Mouse (Mus musculus): ENCODE results near the gene Krt25. TPM values are rescaled to one million over a fixed set of nuclear protein-coding genes. Genes with fewer than 3 reads are reported as not detected.

Krt25 gene
- total RNA-seq (2023), result not detected

GRCm38 (mm10) chr11:99322851-99323250, at the start of gene Krt25:
Krt25 (minus strand) TSS chr11:99322951.

GRCm38 (mm10) chr11:99351004-99351403, 28.3 kb upstream of the Krt25 start, which contains the start of gene Krt27:
Krt27 (minus strand) TSS chr11:99351104.

GRCm38 (mm10) chr11:99337866-99338265, 15.1 kb upstream of the Krt25 start, which contains the start of gene Krt26:
Krt26 (minus strand) TSS chr11:99337966.

GRCm38 (mm10) chr11:99284833-99285312, 37.9 kb downstream of the Krt25 start, which contains the start of gene Krt24:
Krt24 (minus strand) TSS chr11:99285262.

Other genes starting within 250 kb of the Krt25 start
- gene Tns4, start 233.6 kb downstream of the Krt25 start, total RNA-seq (2023), result 1 to 10 TPM; 3.1 to 5.6 TPM
- gene Ccr7, start 167.9 kb downstream of the Krt25 start, total RNA-seq (2023), result under 1 TPM; 0.57 to 0.79 TPM
- gene Smarce1, start 91.9 kb downstream of the Krt25 start, total RNA-seq (2023), result 10 to 100 TPM; 51.2 to 64.4 TPM
- not detected for gene Krt222, start 78.9 kb downstream of the Krt25 start, total RNA-seq (2023)
- gene Krt24, start 37.7 kb downstream of the Krt25 start, total RNA-seq (2023), result not detected
- not detected for gene Krt26, start 15.0 kb upstream of the Krt25 start, total RNA-seq (2023)
- not detected for gene Krt27, start 28.2 kb upstream of the Krt25 start, total RNA-seq (2023)
- gene Krt28, start 52.0 kb upstream of the Krt25 start, total RNA-seq (2023), result not detected
- gene Krt10, start 66.4 kb upstream of the Krt25 start, total RNA-seq (2023), result not detected
- not detected for gene Krt12, start 99.3 kb upstream of the Krt25 start, total RNA-seq (2023)
- not detected for gene Krt20, start 115.2 kb upstream of the Krt25 start, total RNA-seq (2023)
- not detected for gene Krt23, start 170.2 kb upstream of the Krt25 start, total RNA-seq (2023)
- not detected for gene Krt39, start 198.4 kb upstream of the Krt25 start, total RNA-seq (2023)
- gene Krt40, start 220.2 kb upstream of the Krt25 start, total RNA-seq (2023), result not detected
- not detected for gene Krtap3-3, start 227.9 kb upstream of the Krt25 start, total RNA-seq (2023)
- gene Krtap3-2, start 233.9 kb upstream of the Krt25 start, total RNA-seq (2023), result not detected
- not detected for gene Gm11939, start 236.5 kb upstream of the Krt25 start, total RNA-seq (2023)
- gene Krtap3-1, start 243.7 kb upstream of the Krt25 start, total RNA-seq (2023), result not detected

All from neutrophil, adult 83 days (primary cell).